Mouse (Mus musculus): Measurements from ENCODE around the gene Capg.

Capg gene

GRCm38 (mm10) chr6:72544283-72544987 is at the start of gene Capg:
Capg (plus strand) TSS chr6:72544391.
- DNase-seq (ENCODE audit: low read depth, low spot score) = no peak

- DNase-seq (ENCODE audit: low read depth, low spot score) = no peak
Observed at GRCm38 (mm10) chr6:72498950-72499349, 45.2 kb upstream of the Capg start.

GRCm38 (mm10) chr6:72503309-72503708 is 40.9 kb upstream of the Capg start:
- DNase-seq (ENCODE audit: low read depth, low spot score) = no peak

DNA sequence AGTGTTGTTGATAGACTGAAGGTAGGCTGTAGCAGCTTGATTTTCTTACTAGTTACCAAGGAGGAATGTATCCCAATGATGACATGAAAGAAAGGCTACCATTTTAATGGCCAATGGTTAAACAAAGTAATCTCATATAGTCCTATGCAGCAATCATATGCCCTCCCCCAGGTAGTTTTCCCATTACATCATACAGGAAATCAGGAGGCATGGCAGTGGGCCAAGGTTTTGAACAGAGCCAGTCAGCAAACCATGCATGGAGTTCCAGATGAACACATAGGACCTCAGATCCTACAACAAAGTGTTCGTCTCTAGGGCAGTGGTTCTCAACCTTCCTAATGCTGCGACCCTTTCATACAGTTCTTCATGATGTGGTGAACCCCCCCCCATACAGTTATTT is 40.3 kb upstream of the Capg start:
- no peak for DNase-seq (ENCODE audit: low read depth, low spot score)

DNA sequence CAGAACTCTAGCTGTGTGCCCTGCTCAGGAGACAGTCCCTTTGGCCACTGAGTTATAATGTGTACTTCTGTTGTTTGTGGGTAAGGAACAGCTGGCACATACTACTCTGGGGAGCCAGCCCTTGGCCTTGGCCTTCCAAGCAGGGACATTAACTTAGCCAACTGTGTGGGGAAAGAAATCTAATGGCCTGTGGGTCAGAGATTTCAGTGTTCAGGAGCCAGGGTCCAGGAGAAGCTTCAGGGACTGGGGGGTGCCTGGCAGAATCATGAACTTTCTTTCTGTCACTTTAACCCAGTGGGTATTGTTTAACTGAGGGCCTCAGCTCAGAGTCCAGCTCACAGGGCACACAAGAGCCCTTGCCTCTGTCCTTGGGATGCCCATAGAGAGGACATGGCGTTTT is 38.1 kb upstream of the Capg start:
- DNase-seq (ENCODE audit: low read depth, low spot score) = no peak

DNA sequence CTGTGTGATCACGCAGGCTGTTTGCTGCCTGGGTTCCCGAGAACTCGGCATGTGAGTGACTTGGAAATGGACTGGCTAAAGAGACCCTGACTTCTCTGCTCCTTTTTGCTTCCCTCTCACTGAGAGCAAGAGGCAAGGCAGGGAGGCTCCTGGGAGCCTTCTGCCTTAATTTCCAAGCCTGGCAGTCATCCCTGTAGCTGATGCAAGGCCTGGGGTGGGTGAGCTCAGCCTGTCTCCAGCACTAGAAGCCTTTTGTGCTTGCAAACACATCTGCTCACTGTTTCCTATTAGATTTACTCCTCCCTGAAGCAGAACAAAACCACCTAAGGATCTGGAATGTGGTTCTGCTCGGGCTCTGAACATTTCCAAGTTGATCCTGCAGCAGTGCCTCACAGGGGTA is 35.6 kb upstream of the Capg start:
- no peak for DNase-seq (ENCODE audit: low read depth, low spot score)

- no peak for DNase-seq (ENCODE audit: low read depth, low spot score)
Observed at GRCm38 (mm10) chr6:72509872-72510435, 34.2 kb upstream of the Capg start.

- no peak for DNase-seq (ENCODE audit: low read depth, low spot score)
Observed at GRCm38 (mm10) chr6:72510686-72511421, 33.3 kb upstream of the Capg start.

- peak; percentile 77 for DNase-seq (ENCODE audit: low read depth, low spot score)
Observed at GRCm38 (mm10) chr6:72512386-72513070, 31.7 kb upstream of the Capg start.

GRCm38 (mm10) chr6:72513071-72513440 is 31.1 kb upstream of the Capg start:
- DNase-seq (ENCODE audit: low read depth, low spot score) = no peak

DNA sequence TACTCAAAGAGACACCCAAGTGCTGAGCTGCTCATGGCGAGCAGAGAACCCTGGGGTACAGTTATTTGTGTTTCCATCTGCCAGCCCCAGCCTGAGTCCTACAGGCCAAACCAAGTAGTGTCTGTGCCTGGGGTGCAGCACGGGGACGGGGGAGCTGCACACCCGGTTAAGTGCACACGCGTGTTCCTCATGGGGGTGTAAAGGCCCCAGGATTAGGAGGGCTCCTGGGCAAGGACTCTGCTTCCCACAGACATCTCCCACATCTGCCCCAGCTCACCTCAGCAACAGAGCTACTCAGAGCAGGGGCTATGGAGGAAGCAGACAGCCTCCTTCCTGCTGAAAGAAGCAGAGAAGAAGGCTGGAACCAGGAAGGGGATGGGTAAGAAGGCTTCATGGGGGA is 28.5 kb upstream of the Capg start:
- no peak for DNase-seq (ENCODE audit: low read depth, low spot score)

DNA sequence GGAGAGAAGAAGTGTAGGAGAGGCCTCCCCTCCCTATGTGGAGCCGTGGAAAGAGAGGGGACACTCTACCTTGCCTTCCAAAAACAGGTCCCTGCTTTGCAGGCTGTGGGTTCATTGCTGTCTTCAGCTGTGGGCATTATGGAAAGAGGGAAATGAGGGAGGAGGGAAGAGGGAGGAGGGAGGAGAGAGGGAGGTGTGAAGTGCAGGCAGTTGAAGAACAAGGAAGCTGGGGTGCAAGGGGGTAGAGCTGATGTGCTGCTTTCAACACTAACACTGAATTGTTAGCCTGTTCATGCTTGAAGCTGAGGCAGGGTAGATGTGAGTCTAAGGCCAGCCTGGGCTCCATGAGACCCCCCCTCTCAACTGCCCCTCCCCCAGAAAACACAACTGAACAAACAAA is 25.3 kb upstream of the Capg start:
- DNase-seq (ENCODE audit: low read depth, low spot score) = no peak

DNA sequence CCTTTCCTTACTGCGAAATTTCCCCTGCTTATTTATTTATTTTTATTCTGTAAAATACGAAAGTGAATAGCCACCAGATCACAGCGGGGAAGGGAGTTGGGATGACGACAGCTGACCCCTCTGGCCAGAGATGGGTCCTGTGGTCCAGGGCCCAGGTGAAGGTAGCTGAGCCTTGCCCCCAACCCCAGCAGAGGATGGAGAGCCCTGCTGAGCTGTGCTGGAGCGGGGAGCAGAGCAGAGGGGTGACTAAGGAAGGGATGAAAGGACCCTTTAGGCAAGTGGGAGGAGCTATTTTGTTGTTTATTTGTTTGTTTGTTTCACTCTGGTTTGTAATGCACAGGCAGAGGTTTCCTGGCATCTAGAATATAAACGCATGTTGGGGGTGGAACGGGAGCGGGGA is 24.9 kb upstream of the Capg start:
- no peak for DNase-seq (ENCODE audit: low read depth, low spot score)

DNA sequence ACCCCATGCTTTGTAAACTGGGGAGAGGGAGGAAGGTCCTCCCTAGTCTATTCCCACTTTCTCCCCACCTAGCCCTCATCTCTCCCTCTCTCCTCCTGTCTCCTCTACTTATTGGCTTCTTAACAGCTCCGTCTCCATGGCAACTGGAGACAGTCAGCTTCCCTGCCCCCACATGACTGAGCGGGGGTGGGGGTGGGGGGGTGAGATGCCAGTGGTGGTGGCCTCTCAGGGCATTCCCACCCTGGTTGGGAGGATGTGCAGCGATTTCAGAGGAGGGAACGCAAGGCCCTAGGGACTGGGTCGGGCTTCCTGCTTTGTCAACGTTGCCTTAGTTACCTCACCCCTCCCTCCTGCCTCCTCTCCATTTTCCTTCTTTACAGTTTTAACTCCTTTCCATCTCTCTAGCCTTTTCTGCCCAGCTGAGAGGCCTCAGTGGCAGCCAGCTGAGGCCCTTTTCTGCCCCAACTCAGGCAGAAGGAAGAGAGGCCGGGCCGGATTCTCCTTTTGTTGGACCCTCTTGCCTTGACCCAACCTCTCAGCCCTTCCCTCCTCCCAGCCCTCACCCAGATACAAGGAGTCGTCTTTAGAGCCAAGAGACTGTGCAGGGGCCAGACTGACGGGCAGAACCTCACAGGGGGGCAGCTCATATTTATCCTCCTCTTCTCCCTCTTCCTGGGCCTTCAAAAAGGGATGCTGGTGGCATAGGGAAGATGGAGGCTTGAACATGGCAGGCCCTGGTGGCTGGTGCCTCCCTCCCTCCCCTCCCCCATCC is 24.1 kb upstream of the Capg start:
- DNase-seq (ENCODE audit: low read depth, low spot score) = peak; percentile 46

GRCm38 (mm10) chr6:72520904-72521303 is 23.3 kb upstream of the Capg start:
- DNase-seq (ENCODE audit: low read depth, low spot score) = no peak

- DNase-seq (ENCODE audit: low read depth, low spot score) = no peak
Observed at GRCm38 (mm10) chr6:72521607-72522006, 22.6 kb upstream of the Capg start, which contains the start of gene Sh2d6. Sh2d6 (minus strand) TSS chr6:72521707.

- no peak for DNase-seq (ENCODE audit: low read depth, low spot score)
Observed at GRCm38 (mm10) chr6:72522288-72522687, 21.9 kb upstream of the Capg start.

- no peak for DNase-seq (ENCODE audit: low read depth, low spot score)
Observed at GRCm38 (mm10) chr6:72523222-72523621, 21.0 kb upstream of the Capg start.

DNA sequence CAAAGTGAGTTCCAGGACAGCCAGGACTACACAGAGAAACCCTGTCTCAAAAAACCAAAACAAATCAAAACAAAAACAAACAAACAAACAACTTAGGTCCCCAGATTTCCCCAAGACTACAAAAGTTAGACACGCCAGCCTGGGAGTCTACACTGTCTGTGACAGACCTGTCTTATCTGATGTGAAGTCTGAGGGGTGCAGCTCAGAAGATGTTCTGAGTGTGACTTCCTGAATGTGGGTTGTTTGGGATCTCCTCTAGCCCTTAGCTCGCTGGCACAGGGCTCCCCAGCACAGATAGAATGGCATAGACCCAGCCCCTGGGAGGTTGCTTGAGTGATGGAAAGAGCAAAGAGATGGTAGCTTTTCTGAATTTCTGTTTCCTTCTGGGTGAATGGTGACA is 20.0 kb upstream of the Capg start:
- DNase-seq (ENCODE audit: low read depth, low spot score) = no peak

- no peak for DNase-seq (ENCODE audit: low read depth, low spot score)
Observed at GRCm38 (mm10) chr6:72527070-72527469, 17.1 kb upstream of the Capg start.

DNA sequence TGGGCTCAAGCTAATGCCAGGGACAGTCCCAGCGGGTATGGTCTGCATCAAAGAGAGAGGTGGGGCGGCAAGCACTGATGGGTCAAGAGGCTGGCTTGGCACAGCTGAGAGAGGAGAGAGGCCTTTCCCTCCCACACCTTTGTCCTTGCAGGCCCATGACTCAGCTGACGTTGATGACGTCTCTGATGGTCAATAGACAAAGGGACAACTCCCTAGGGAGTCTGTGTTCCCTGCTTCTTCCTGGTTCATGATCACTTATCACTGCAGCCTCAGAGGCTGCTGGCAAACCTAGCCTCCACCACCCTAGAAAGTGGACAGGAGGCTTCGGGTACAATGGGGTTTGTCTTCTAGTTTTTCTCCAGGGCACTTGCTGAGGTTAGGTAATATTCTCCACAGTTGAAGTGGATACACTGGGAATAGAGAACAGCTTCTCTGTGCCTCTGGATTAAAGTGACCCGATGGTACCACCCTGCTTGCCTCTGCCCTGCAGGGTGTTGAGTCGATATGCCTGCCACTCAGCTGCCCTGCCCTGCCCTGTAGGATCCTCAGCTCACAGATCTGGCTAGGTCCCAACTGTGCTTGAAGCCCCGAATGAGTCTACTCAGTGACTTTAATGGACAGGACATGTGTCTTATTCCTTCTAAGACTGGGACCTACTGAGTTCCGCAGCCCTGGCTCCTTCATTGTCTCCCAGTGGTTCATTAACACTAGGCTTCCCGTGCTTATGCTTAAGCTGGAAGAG is 15.6 kb upstream of the Capg start:
- DNase-seq (ENCODE audit: low read depth, low spot score) = no peak

Measured in retina, postnatal 7 days (tissue).